Mouse (Mus musculus): ENCODE results near the gene Dvl1. TPM values are rescaled to one million over a fixed set of nuclear protein-coding genes. Genes with fewer than 3 reads are reported as not detected.
A peak's percentile ranks its signal among the peaks of the same experiment; 100 is the strongest.

The Dvl1 gene
- polyA plus RNA-seq, 1 experiment from 2014 or later = 11.0 TPM

DNA sequence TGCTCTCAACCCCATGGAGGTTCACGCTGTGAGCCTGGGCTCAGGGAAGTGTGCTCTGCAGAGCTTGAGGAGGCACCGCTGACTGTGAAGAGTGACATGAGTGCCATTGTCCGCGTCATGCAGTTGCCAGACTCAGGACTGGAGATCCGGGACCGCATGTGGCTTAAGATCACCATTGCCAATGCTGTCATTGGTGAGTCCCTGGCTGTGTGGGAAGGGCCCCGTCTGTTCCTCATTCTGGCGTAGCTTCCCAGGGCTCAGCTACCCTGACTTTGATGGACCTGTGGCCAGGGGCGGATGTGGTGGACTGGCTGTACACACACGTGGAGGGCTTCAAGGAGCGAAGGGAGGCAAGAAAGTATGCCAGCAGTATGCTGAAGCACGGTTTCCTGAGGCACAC lies 8.9 kb downstream of the Dvl1 start:
- H3K4me1 ChIP-seq (replicated peaks; ENCODE audit: control insufficient read depth, insufficient read depth, low read length) = peaks cover 8% of the 10 kb centered on the region
- no peak overlapping the region for H3K9ac ChIP-seq (ENCODE audit: low read depth, low read length)
- DNase-seq (ENCODE audit: low spot score) (no peak), ATAC-seq (replicated peaks; ENCODE audit: low FRiP score) (no peak)
- no peak overlapping the region for H3K4me3 ChIP-seq (ENCODE audit: low read depth, low read length)
- no peaks in the 10 kb centered on the region for H3K27me3 ChIP-seq (replicated peaks; ENCODE audit: control insufficient read depth, insufficient read depth, low read length)
- no peak overlapping the region for H3K4me2 ChIP-seq
- 86% methylated on average over 12 of the region's 12 CpGs for WGBS
- H3K27ac ChIP-seq (ENCODE audit: low read depth, low read length) = no peak overlapping the region; the same call in 1 of the 2 replicates
- no peaks in the 10 kb centered on the region for H3K9me3 ChIP-seq (ENCODE audit: control insufficient read depth, low read length)
- H3K36me3 ChIP-seq (ENCODE audit: control insufficient read depth, insufficient read depth, low read length) = peaks cover 32% of the 10 kb centered on the region; the same call in 1 of the 2 replicates

DNA sequence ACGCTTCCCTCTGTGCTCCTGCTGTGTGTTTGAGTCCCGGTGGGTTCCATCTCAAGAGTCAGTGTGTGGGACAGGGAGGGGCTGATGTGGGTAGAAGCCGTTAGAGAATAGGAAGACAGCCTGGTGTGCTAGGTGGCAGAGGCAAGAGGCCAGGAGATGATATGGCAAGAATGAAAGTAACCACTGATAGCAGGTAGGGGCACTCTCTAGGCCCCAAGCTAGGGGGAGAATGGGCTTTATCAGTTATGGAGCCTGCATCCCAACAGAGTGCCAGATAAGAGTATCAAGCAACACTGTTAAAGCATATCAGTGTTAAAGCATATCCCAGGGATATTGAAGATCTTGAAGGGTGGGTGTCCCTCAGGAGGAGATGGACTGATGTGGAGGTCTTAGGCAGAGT lies 9.7 kb downstream of the Dvl1 start:
- no peak for DNase-seq (ENCODE audit: low spot score)
- Histone ChIP-seq H3K9me3 (ENCODE audit: control insufficient read depth, low read length) (no peaks in the 10 kb centered on the region), H3K4me2 (no peak overlapping the region), H3K27ac (ENCODE audit: low read depth, low read length) (no peak overlapping the region), H3K4me1 (replicated peaks; ENCODE audit: control insufficient read depth, insufficient read depth, low read length) (peaks cover 8% of the 10 kb centered on the region), H3K27me3 (replicated peaks; ENCODE audit: control insufficient read depth, insufficient read depth, low read length) (no peaks in the 10 kb centered on the region), H3K9ac (ENCODE audit: low read depth, low read length) (no peak overlapping the region), H3K36me3 (ENCODE audit: control insufficient read depth, insufficient read depth, low read length) (peaks cover 32% of the 10 kb centered on the region; the same call in 1 of the 2 replicates), H3K4me3 (ENCODE audit: low read depth, low read length) (no peak overlapping the region)
- 62% methylated on average over 3 of the region's 3 CpGs for WGBS
- peak; percentile 42 for ATAC-seq (replicated peaks; ENCODE audit: low FRiP score)

DNA sequence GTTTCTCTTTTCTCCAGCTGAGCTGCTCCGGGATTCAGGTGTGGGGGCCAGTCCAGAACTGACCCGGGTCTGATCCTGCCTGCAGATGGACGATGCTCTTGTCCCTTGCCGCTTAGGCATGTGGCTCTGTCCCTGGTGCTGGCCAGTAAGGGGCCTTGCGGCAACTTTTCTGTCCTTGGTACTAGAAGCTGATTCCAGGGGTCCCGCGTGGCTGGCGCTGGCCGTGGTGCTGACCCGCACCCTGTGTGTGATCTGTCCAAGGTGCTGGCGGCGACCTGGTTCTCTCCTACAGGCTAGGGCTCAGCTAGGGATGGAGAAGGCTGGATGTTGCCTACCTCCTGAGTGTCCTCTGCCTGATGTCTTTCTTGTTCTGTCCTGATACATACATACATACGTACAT lies 12.1 kb downstream of the Dvl1 start:
- 31% methylated on average over 13 of the region's 13 CpGs for WGBS

DNA sequence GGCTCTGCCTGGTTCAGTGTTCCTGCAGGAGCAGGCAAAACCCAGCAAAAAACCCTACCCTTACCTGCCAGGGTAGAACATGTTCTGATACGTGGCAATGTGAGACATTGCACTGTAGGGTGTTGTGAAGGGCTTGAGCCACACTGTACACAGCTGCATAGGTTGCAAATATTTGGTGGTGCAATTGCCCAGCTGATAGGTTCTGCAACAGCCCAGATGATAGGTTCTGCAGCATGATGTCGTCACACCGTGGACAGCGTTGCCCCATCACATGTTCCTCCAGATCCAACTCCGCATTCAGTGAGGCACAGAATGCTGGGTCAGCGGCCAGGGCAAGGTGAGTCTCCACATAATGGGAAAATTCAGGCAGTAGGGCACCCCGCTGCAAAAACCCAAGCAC lies 14.6 kb downstream of the Dvl1 start:
- no peak overlapping the region for H3K9ac ChIP-seq (ENCODE audit: low read depth, low read length)
- H3K36me3 ChIP-seq (ENCODE audit: control insufficient read depth, insufficient read depth, low read length) = peaks cover 24% of the 10 kb centered on the region; the same call in 1 of the 2 replicates
- 86% methylated on average over 7 of the region's 7 CpGs for WGBS
- H3K27ac ChIP-seq (ENCODE audit: low read depth, low read length) = no peak overlapping the region
- no peak overlapping the region for H3K4me2 ChIP-seq
- H3K4me1 ChIP-seq (replicated peaks; ENCODE audit: control insufficient read depth, insufficient read depth, low read length) = no peaks in the 10 kb centered on the region
- DNase-seq (ENCODE audit: low spot score) = no peak
- no peak overlapping the region for H3K4me3 ChIP-seq (ENCODE audit: low read depth, low read length)
- ATAC-seq (replicated peaks; ENCODE audit: low FRiP score) = no peak
- H3K27me3 ChIP-seq (replicated peaks; ENCODE audit: control insufficient read depth, insufficient read depth, low read length) = no peaks in the 10 kb centered on the region
- H3K9me3 ChIP-seq (ENCODE audit: control insufficient read depth, low read length) = no peaks in the 10 kb centered on the region

More for the DNA sequence above, 12.1 kb downstream of the Dvl1 start:
- Histone ChIP-seq H3K27ac (ENCODE audit: low read depth, low read length) (no peak overlapping the region), H3K9ac (ENCODE audit: low read depth, low read length) (no peak overlapping the region), H3K9me3 (ENCODE audit: control insufficient read depth, low read length) (no peaks in the 10 kb centered on the region), H3K4me1 (replicated peaks; ENCODE audit: control insufficient read depth, insufficient read depth, low read length) (peaks cover 8% of the 10 kb centered on the region), H3K36me3 (ENCODE audit: control insufficient read depth, insufficient read depth, low read length) (peaks cover 25% of the 10 kb centered on the region; the same call in 1 of the 2 replicates), H3K4me3 (ENCODE audit: low read depth, low read length) (no peak overlapping the region), H3K27me3 (replicated peaks; ENCODE audit: control insufficient read depth, insufficient read depth, low read length) (no peaks in the 10 kb centered on the region), H3K4me2 (no peak overlapping the region)
- peak; percentile 52 for ATAC-seq (replicated peaks; ENCODE audit: low FRiP score)
- peak; percentile 85 for DNase-seq (ENCODE audit: low spot score)

DNA sequence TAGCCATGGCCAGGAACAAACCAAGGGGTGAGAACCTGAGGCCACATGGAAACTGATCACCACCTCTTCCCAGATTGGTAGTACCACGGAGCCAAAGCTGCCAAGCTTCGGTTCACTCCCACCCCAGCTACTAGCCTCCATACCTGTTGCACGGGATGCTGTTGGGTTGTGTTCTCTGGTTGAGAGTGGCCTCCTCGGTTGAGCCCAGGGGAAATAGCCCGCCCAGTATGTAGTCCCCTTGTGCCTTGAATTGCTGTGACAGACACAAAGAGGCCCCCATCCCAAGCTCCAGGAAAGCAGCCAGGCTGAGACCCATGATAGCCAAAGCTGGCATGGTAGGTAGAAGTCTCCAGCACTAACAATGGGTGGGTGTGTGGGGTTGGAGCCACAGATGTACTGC lies 15.8 kb downstream of the Dvl1 start, which contains the start of gene Tas1r3:
Gene Tas1r3 (minus strand): TSS at position 362 of the 400 bp plus-strand sequence.
- Histone ChIP-seq H3K9ac (ENCODE audit: low read depth, low read length) (no peak within 1 kb of the TSS), H3K27ac (ENCODE audit: low read depth, low read length) (no peak within 1 kb of the TSS), H3K4me2 (no peak within 1 kb of the TSS), H3K4me1 (replicated peaks; ENCODE audit: control insufficient read depth, insufficient read depth, low read length) (peaks cover 1% of the 10 kb centered on the region; the same call in 1 of the 2 replicates), H3K9me3 (ENCODE audit: control insufficient read depth, low read length) (no peaks in the 10 kb centered on the region), H3K36me3 (ENCODE audit: control insufficient read depth, insufficient read depth, low read length) (peaks cover 19% of the 10 kb centered on the region; the same call in 1 of the 2 replicates), H3K4me3 (ENCODE audit: low read depth, low read length) (no peak within 1 kb of the TSS), H3K27me3 (replicated peaks; ENCODE audit: control insufficient read depth, insufficient read depth, low read length) (no peaks in the 10 kb centered on the region)
- WGBS = 79% methylated on average over 5 of the region's 5 CpGs
- DNase-seq (ENCODE audit: low spot score) (no peak), ATAC-seq (replicated peaks; ENCODE audit: low FRiP score) (no peak)

DNA sequence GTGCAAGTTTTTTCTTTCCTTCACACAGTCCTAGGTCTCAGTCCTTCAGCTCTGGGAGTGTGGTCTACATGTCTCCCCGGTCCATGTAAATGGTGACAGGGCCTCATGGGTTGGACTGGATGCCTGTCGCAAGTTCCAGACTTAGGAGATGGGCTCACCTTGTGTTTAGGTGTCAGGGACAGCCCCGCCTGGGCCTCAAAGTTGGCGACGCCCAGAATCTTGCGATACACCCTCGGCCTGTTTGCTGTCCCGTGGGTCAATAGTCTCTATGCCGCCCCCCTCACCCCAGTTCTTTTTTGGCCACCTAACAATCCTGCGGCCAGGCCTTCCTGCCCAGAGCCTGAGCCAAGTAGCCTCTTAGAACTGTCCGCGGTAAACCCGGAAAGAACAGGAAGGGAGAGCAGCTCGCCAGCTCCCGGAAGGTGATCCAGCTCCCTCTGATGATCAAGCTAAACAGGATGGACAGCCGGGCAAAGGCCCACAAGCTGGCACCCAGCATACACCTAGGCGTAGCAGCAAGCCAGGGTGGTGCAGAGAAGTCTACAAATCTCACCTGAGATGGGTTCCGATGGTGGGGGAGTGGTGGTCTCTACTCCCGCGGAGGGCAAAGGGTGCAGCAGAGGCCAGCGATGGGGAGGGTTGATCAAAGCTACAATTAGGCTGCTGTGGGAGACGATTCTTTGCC lies 21.6 kb downstream of the Dvl1 start:
- peaks cover 19% of the 10 kb centered on the region for H3K36me3 ChIP-seq (ENCODE audit: control insufficient read depth, insufficient read depth, low read length)
- no peaks in the 10 kb centered on the region for H3K27me3 ChIP-seq (replicated peaks; ENCODE audit: control insufficient read depth, insufficient read depth, low read length)
- H3K9ac ChIP-seq (ENCODE audit: low read depth, low read length) = peak overlapping the region; percentile 71
- peaks cover 13% of the 10 kb centered on the region for H3K4me1 ChIP-seq (replicated peaks; ENCODE audit: control insufficient read depth, insufficient read depth, low read length)
- 10% methylated on average over 22 of the region's 22 CpGs for WGBS
- H3K27ac ChIP-seq (ENCODE audit: low read depth, low read length) = no peak overlapping the region
- no peak for DNase-seq (ENCODE audit: low spot score)
- peak; percentile 24 for ATAC-seq (replicated peaks; ENCODE audit: low FRiP score)
- H3K4me3 ChIP-seq (ENCODE audit: low read depth, low read length) = peak overlapping the region; percentile 81
- no peaks in the 10 kb centered on the region for H3K9me3 ChIP-seq (ENCODE audit: control insufficient read depth, low read length)
- peak overlapping the region; percentile 91 for H3K4me2 ChIP-seq

DNA sequence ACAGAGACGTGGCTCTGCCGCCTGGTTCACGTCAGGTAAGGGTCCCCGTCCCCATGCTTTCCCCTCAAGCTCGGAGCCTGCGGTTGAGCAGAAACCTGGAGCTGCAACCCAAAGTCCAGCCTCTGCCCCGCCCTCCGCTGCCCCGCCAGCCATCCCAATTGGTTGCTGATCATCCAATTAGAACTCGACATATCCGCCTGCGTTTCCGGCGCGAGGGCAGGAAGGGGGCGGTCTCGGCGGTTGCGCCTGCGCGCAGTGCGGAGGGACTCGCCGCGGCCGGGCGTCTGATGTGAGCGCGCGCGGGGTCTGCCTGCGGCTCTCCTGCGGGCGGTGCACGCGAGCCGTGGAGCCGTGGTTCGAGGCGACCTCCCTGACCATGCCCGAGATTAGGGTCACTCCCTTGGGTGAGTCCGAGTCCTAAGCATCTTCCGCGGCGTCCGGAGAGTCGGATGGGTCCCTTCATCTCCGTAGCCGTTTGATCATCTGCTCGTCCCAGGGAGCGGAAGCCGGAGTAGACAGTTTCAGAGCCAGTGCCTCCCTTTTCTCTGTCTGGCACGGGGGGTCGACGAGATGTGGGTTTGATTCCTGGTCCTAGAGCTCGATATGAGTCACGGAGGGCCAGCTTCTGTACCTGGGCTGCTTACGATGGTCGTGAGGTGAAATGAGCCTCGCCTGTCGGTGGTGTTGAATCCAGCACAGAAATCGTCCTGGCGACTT lies 22.3 kb downstream of the Dvl1 start, which contains the start of the genes Cptp and Ints11:
Gene Cptp (minus strand): TSS at position 124 of the 717 bp plus-strand sequence.
Gene Ints11 (plus strand): TSS at position 230 of the 717 bp plus-strand sequence.
- peak; percentile 96 for ATAC-seq (replicated peaks; ENCODE audit: low FRiP score)
- no peaks in the 10 kb centered on the region for H3K27me3 ChIP-seq (replicated peaks; ENCODE audit: control insufficient read depth, insufficient read depth, low read length)
- H3K4me2 ChIP-seq = peak within 1 kb of the TSS; percentile 91
- H3K27ac ChIP-seq (ENCODE audit: low read depth, low read length) = 0 out of 2 replicates have a peak within 1 kb of the TSS, but pooled peaks have one; percentile 3
- peaks cover 21% of the 10 kb centered on the region for H3K36me3 ChIP-seq (ENCODE audit: control insufficient read depth, insufficient read depth, low read length)
- H3K4me3 ChIP-seq (ENCODE audit: low read depth, low read length) = peak within 1 kb of the TSS; percentile 81
- peak within 1 kb of the TSS; percentile 71 for H3K9ac ChIP-seq (ENCODE audit: low read depth, low read length)
- under 1% methylated on average over 63 of the region's 63 CpGs for WGBS
- DNase-seq (ENCODE audit: low spot score) = peak; percentile 97
- peaks cover 13% of the 10 kb centered on the region for H3K4me1 ChIP-seq (replicated peaks; ENCODE audit: control insufficient read depth, insufficient read depth, low read length)
- no peaks in the 10 kb centered on the region for H3K9me3 ChIP-seq (ENCODE audit: control insufficient read depth, low read length)

DNA sequence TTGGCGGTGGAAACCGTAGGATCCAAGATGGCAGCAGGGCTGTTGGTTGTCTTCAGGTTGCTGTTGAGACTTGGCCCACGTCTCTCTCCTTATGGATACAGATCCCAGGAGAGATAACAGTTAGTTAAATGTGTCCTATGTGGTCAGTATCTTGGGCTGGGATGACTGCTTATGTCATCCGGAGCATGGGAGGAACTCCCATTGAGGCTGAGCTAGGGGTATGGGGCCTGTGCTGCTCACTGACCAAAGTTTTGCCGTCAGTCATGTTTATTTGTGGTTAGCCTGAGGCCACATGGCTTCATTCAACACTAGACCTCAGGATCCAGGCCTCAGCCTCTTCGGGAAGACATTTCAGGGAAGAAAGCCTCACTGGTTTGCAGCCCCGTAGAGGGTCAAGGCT lies 24.2 kb downstream of the Dvl1 start:
- H3K4me2 ChIP-seq = peak overlapping the region; percentile 15
- H3K27me3 ChIP-seq (replicated peaks; ENCODE audit: control insufficient read depth, insufficient read depth, low read length) = no peaks in the 10 kb centered on the region
- peaks cover 28% of the 10 kb centered on the region for H3K36me3 ChIP-seq (ENCODE audit: control insufficient read depth, insufficient read depth, low read length)
- H3K9me3 ChIP-seq (ENCODE audit: control insufficient read depth, low read length) = no peaks in the 10 kb centered on the region
- 84% methylated on average over 7 of the region's 7 CpGs for WGBS
- no peak overlapping the region for H3K27ac ChIP-seq (ENCODE audit: low read depth, low read length)
- ATAC-seq (replicated peaks; ENCODE audit: low FRiP score) (no peak), DNase-seq (ENCODE audit: low spot score) (no peak)
- no peak overlapping the region for H3K9ac ChIP-seq (ENCODE audit: low read depth, low read length)
- no peak overlapping the region for H3K4me3 ChIP-seq (ENCODE audit: low read depth, low read length)
- peaks cover 13% of the 10 kb centered on the region for H3K4me1 ChIP-seq (replicated peaks; ENCODE audit: control insufficient read depth, insufficient read depth, low read length)

Data from liver, embryonic 11.5 days (tissue).